Mouse (Mus musculus): ENCODE data around the gene Magt1.
"Not testable (repeated sequence)": the region's sequence is repeated elsewhere in the genome, so short reads cannot be mapped to it uniquely, and the experiment has no call there.

The Magt1 gene

GRCm38 (mm10) chrX:105946357-105946756 is 65.3 kb downstream of the Magt1 start:
- no peak for DNase-seq (ENCODE audit: low spot score in 2 of 2)

GRCm38 (mm10) chrX:105939245-105939644 is 72.5 kb downstream of the Magt1 start:
- no peak for DNase-seq (ENCODE audit: low spot score in 2 of 2)

DNA sequence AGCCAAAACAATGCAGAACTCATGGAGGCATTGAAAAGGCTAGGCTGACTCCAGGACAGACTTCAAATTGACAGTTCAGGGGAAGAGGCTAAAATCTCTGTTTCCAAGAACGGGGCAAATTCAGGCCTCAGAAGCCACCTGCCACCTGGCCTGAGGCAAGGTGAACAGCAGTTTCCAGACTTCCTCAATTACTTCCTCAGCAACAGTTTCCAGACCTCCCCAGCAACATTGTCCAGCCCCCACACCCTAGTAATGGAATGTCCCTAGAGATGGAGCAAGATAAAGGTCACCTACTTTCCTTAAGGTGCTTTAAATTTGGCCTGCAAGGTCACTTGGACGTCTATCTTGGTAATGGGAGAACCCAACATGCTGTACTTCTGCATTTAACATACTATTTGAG is 74.0 kb downstream of the Magt1 start:
- DNase-seq (ENCODE audit: low spot score in 2 of 2) = no peak

- no peak for DNase-seq (ENCODE audit: low spot score in 2 of 2)
These were observed 77.4 kb downstream of the Magt1 start for GRCm38 (mm10) chrX:105934341-105934740.

DNA sequence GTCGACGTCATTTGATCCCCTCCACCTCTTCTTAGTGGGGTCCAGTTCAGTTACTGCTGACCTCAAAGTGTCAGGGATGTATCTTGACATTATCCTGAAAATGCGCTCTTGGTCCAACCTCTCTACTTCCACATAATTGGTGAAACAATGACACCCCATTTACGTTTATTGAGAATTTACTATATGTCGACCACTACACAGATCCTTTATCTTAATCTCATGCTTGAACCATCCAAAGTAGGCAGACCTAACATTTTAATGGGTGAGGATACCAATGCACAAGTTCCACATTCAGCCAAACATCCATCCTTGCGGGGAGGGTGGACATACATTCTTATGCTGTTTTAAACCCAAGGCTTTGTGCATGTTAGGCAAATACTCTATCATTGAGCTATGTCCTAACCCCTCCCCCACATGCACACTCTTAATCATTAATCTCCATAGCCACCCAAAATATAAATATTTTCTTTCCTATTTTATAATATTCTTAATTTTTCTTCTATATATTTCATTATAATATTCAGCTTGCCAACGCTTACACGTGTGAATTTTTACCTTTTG is 82.1 kb downstream of the Magt1 start:
- no peak for DNase-seq (ENCODE audit: low spot score in 2 of 2)

DNA sequence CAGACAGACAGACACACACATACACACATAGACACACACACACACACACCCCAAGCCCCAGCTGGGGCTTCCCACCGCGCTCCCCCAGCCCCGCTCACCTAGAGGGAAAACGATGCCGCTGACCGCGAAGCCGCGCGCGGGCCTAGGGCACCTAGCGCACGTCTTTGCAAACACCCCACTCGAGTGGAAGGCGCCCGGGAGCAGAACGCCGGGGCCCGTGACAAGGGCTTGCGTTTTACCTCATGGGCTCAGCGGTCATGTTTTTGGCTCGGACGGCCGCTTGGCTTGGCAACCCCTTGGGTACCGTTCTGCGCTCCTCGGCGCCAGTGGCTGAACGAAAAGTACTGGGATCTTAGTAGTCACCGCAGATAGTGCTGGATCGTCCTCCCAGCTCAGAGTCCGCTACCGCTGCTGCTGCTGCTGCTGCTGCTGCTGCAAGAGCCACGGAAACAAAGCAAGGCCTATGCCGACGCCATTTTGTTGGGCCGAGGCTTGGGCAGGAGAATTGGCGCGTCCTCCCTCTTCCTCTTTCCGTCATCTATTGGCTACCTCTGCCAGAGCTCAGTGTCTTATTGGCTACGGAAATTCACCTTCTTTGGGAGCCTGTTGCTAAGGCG is 82.7 kb downstream of the Magt1 start, which contains the start of gene Atrx:
Gene Atrx, minus strand, starts transcription at position 543 of the 617 bp plus-strand sequence.
- DNase-seq (ENCODE audit: low spot score in 2 of 2) = peak; percentile 37 to 45

DNA sequence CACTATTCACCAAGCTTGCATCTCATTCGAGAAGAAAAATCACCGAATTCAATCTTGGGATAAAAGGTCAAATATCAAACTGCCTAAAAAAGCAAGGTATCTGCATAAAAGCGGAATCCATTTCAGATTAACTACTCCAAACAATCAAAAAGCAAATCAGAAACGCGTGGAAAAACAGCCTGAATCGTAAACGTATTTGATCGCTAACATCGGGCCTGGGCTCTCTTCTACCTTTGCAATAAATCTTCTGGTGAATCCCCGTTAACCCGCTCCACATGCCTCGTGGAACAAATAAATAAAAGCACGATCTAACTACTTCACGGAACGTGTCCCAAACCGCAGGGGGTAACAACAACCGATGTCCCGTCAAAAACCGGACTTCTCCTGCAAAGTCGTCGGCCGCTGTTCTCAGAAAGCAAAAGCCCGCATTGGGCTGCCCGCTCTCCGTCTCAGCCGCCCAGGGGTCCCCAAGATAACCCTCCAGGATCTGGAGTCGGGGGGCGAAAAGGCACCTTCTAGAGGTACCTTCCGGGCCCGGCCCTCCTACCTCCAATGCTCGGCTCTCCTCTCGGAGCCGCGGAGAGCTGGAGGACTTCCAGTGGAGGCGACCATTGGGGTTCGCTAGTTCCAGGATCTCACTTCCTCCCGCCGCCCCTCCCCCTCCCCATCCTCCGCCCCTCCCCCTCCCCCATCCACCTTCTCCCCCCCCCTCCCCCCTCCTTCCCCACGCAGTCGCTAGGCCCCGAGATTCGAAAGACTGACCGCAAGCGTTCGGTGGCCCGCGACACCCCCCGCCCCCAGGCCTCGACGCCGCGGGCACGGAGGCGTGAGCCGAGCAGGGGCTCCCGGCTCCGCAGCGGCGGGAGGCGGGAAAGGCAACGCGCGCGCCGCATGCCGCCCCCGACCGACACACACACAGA is 83.5 kb downstream of the Magt1 start:
- peak in 1 of 2 experiments; percentile 4 for DNase-seq (ENCODE audit: low spot score in 2 of 2)

DNA sequence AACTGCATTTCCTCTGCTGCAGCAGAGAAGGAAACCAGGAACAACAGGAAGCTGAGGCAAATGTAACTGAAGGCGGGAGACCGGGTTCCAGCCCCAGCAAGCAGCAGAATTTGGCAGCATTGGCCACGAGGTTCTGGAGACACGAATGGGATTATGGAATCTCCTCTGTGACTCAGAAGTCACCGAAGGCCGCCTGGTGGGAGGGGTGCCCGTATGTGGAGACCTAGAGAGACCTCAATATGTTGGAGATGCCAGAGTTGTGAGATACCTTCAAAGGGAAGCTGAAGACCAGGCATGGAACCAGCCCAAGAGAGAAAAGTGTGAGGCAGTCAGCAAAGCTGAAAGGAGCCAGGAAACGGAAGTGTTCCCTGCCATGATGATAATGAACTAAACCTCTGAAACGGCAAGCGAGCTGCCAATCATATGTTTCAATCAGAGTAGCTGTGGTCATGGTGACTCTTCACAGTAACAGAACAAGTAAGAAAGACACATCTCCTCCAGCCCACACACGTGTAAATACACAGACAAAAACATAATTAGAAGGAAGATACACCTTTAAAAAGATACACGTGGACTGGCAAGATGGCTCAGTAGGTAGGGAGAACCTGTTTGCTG is 85.5 kb downstream of the Magt1 start:
- no peak for DNase-seq (ENCODE audit: low spot score in 2 of 2)

DNA sequence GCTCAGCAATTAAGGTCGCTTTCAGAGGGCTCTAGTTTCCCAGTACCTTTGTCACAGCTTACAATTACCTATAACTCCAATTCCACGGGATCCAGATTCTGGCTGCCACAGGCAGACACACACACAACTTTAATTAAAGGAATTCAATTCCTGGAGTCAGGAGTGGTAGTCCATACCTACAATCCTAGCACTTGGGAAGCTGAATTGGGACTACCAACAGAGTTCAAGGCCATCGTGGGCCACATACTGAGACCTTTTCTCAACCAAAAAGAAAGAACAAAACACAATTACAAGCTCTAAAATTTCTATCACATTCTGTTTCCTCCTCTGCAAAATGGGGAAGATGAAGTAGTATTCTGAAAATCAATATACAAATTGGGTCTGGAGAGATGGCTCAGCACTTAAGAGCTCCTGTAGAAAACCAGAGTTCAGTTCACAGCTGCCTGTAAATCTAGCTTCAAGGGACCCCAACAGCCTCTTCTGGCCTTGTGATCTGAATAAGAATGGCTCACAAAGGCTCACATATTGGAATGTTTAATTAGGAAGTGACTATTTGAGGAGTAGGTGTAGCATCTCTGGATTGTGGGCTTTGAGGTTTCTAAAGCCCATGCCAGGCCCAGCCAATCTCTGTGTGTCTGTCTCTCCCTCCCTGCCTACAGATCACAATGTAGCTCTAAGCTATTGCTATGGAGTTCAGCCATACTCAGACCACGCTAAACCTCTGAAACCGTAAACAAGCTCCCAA is 87.2 kb downstream of the Magt1 start:
- no peak for DNase-seq (ENCODE audit: low spot score in 2 of 2)

GRCm38 (mm10) chrX:105923896-105924295 is 87.8 kb downstream of the Magt1 start:
- no peak for DNase-seq (ENCODE audit: low spot score in 2 of 2)

- not testable (repeated sequence) for DNase-seq (ENCODE audit: low spot score in 2 of 2)
These were observed 88.7 kb downstream of the Magt1 start for GRCm38 (mm10) chrX:105922986-105923385.

- peak; percentile 11 to 50 for DNase-seq (ENCODE audit: low spot score in 2 of 2)
These were observed 90.3 kb downstream of the Magt1 start for GRCm38 (mm10) chrX:105921421-105921820.
